Mouse (Mus musculus): ENCODE data around the gene Nudt14. TPM values are rescaled to one million over a fixed set of nuclear protein-coding genes. Genes with fewer than 3 reads are reported as not detected.

The Nudt14 gene
- not detected for polyA plus RNA-seq (2014; fragmentation: Illumina TruSeq; extraction: RNeasy Lipid Tissue Mini Kit (QIAGEN cat#74804); ENCODE audit: low replicate concordance)

DNA sequence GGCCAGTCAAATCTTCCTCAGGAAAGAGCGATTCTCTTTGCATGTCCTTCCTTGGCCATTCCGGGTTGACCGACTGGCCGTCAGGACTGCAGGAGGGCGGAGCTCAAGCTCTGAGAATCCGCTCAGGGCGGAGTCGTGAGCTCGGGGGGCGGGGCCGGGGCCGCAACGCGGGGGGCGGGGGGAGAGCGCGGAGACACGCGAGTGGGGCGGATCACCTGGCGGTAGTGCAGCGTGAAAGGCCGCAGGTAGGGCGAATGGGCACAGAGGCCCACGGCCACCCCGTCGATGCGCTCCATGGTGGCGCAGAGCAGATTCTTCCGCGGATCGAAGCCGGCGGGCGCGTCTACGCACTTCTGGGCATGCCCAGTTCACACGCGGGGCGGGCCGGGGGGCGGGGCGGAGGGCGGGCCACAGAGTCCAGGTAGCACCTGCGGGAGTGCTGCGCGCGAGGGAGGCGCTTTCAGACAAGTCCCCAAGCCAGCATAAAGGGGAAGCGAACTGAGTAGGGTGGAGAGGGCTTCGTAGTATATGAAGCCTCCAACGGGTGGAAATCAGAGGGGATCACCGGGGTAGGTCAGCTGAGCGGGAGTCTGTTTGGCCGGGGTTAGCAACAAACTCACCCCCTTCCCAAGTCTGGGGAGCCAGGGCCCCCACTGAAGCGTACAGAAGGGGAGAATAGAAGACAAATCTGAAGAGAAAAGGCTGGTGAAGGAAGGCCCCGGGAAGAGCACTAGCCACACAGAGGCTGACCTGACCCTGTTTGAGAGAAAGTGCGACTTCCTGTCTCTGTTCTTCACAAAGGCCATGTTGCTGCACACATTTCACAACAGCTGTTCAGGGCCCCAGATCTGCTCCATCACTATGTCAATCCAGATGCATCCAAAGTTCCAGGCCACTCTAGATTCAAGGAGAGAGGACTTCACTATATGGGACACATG is at the start of gene Nudt14:
Gene Nudt14 (minus strand): TSS at position 349 of the 938 bp plus-strand sequence.

DNA sequence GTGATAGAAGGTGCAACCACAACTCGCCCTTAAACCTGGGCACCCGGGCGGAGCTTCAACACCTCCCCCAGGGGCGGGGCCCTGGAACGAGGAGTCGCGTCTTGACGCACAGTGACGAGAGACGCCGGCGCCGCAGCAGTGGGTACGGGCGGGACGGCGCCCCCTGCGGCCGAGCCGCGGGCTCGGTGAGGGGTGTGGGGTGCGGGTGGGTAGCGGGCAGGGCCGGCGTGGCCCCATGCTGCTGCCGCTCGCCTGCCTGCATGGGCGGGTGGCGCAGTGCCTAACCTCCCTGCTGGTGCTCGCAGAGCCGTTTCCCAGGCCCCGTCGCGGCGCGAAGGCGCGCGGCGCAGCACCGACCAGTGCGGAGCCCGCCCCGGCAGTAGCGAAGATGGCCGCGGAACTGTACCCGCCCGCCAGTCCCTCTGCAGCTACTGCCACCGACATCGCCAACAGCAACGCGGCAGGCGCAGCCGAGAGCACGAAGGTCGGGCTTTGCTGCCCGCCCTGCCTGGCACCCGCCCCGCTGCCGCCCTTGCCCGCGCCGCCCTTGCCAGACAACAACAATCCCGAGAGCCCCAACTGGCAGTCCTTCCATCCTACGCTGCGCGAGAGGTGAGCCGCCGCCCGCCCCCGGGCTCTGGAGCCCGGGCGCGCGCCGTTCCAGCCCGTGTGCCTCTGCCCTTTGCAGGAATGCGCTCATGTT is 34.6 kb upstream of the Nudt14 start, which contains the start of gene Btbd6:
Gene Btbd6 (plus strand): TSS at position 112 of the 703 bp plus-strand sequence.

DNA sequence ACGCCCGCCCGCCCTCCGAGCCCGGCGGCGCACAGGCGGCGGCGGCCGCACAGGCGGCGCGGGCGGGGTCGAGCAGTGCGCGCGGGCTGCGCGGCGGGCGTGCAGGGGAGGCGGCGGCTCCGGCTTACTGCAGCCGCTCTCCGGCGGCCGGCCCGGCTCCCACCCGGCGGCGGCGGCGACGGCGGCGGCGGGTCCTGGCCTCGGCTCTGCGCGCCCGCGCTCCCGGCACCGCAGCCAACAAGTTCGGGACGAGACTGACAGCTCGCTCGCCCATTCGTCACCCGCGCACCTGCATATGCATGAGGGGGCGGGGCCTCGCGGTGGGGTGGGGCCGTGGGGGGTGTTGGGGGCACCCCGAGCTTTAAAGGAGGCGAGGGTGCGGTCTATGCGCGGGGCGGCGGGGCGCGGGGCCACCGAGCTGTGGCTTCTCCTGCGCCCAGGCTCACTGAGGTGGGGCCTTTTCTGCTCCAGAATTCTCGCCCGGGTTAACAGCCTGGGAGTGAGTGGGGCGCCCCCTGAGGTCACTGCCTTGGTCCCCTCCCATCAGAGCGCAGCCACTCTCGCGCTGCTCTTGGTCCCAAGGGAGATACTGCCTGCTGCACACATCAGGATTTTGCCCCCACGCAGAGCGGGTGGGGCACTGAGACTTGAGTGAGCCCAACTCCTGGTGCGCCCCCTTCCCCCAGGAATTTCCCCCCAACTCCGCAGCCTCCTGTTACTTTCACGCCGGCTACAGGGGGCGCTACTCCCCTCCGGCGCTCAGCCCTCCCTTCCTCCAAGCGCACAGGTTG is 12.2 kb downstream of the Nudt14 start, which contains the start of gene Jag2:
Gene Jag2 (minus strand): TSS at position 215 of the 791 bp plus-strand sequence.

Other genes with a start within 250 kb of the Nudt14 start
- gene Cep170b, start 221.7 kb downstream of the Nudt14 start, polyA plus RNA-seq (2014; fragmentation: Illumina TruSeq; extraction: RNeasy Lipid Tissue Mini Kit (QIAGEN cat#74804); ENCODE audit: low replicate concordance), result 7.2 TPM
- 0.97 TPM for gene Pld4, start 181.5 kb downstream of the Nudt14 start, polyA plus RNA-seq (2014; fragmentation: Illumina TruSeq; extraction: RNeasy Lipid Tissue Mini Kit (QIAGEN cat#74804); ENCODE audit: low replicate concordance)
- gene Ahnak2, start 139.5 kb downstream of the Nudt14 start, polyA plus RNA-seq (2014; fragmentation: Illumina TruSeq; extraction: RNeasy Lipid Tissue Mini Kit (QIAGEN cat#74804); ENCODE audit: low replicate concordance), result 0.37 TPM
- gene Clba1, start 133.2 kb downstream of the Nudt14 start, polyA plus RNA-seq (2014; fragmentation: Illumina TruSeq; extraction: RNeasy Lipid Tissue Mini Kit (QIAGEN cat#74804); ENCODE audit: low replicate concordance), result 0.33 TPM
- 8.3 TPM for gene Cdca4, start 112.7 kb downstream of the Nudt14 start, polyA plus RNA-seq (2014; fragmentation: Illumina TruSeq; extraction: RNeasy Lipid Tissue Mini Kit (QIAGEN cat#74804); ENCODE audit: low replicate concordance)
- 0.63 TPM for gene Gpr132, start 73.9 kb downstream of the Nudt14 start, polyA plus RNA-seq (2014; fragmentation: Illumina TruSeq; extraction: RNeasy Lipid Tissue Mini Kit (QIAGEN cat#74804); ENCODE audit: low replicate concordance)
- gene Jag2, start 12.3 kb downstream of the Nudt14 start, polyA plus RNA-seq (2014; fragmentation: Illumina TruSeq; extraction: RNeasy Lipid Tissue Mini Kit (QIAGEN cat#74804); ENCODE audit: low replicate concordance), result not detected
- gene Btbd6, start 34.4 kb upstream of the Nudt14 start, polyA plus RNA-seq (2014; fragmentation: Illumina TruSeq; extraction: RNeasy Lipid Tissue Mini Kit (QIAGEN cat#74804); ENCODE audit: low replicate concordance), result 0.71 TPM
- 11.7 TPM for gene Brf1, start 58.6 kb upstream of the Nudt14 start, polyA plus RNA-seq (2014; fragmentation: Illumina TruSeq; extraction: RNeasy Lipid Tissue Mini Kit (QIAGEN cat#74804); ENCODE audit: low replicate concordance)
- gene Pacs2, start 72.4 kb upstream of the Nudt14 start, polyA plus RNA-seq (2014; fragmentation: Illumina TruSeq; extraction: RNeasy Lipid Tissue Mini Kit (QIAGEN cat#74804); ENCODE audit: low replicate concordance), result 2.8 TPM
- not detected for gene Tex22, start 132.4 kb upstream of the Nudt14 start, polyA plus RNA-seq (2014; fragmentation: Illumina TruSeq; extraction: RNeasy Lipid Tissue Mini Kit (QIAGEN cat#74804); ENCODE audit: low replicate concordance)
- gene Mta1, start 156.2 kb upstream of the Nudt14 start, polyA plus RNA-seq (2014; fragmentation: Illumina TruSeq; extraction: RNeasy Lipid Tissue Mini Kit (QIAGEN cat#74804); ENCODE audit: low replicate concordance), result 4.1 TPM
- gene Crip2, start 198.1 kb upstream of the Nudt14 start, polyA plus RNA-seq (2014; fragmentation: Illumina TruSeq; extraction: RNeasy Lipid Tissue Mini Kit (QIAGEN cat#74804); ENCODE audit: low replicate concordance), result not detected
- 15.7 TPM for gene Crip1, start 204.2 kb upstream of the Nudt14 start, polyA plus RNA-seq (2014; fragmentation: Illumina TruSeq; extraction: RNeasy Lipid Tissue Mini Kit (QIAGEN cat#74804); ENCODE audit: low replicate concordance)
- 0.15 TPM for gene Tedc1, start 214.3 kb upstream of the Nudt14 start, polyA plus RNA-seq (2014; fragmentation: Illumina TruSeq; extraction: RNeasy Lipid Tissue Mini Kit (QIAGEN cat#74804); ENCODE audit: low replicate concordance)
- gene Tmem121, start 243.8 kb upstream of the Nudt14 start, polyA plus RNA-seq (2014; fragmentation: Illumina TruSeq; extraction: RNeasy Lipid Tissue Mini Kit (QIAGEN cat#74804); ENCODE audit: low replicate concordance), result not detected

Data from small intestine, adult 10 weeks (tissue).